Mouse (Mus musculus): Measurements from ENCODE around the gene Dnah10. TPM values are rescaled to one million over a fixed set of nuclear protein-coding genes. Genes with fewer than 3 reads are reported as not detected.

Dnah10 gene
- polyA plus RNA-seq, 1 experiment: 0.04 TPM

DNA sequence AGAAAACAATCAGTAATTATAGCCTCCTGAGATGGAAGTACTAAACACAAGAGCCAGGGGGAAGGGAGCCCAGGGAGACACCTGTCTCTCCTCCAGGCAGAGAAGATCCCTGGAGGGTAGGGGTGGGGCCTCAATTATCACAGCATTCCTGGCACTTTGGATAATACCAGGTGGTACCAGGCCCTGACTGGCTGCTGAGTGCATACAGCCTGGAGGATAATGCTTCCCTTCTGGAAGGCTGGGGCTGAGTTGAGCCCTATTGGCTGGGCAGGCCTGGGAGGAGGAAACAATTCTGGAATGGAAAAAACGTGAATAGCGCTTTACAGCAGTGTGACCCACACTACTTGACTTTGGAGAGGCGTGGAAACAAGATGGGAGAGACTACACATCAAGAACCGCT is 126.7 kb downstream of the Dnah10 start:
- H3K79me2 ChIP-seq (ENCODE audit: control insufficient read depth, insufficient read depth): no peaks in the 10 kb centered on the region
- H3K27me3 ChIP-seq (ENCODE audit: control insufficient read depth, insufficient read depth, insufficient read length): no peaks in the 10 kb centered on the region
- no peak for TF ChIP-seq MYOG (IDR thresholded peaks at IDR 0.05; ENCODE audit: control insufficient read depth, extremely low read depth, insufficient read length)
- no peaks in the 10 kb centered on the region for H3K79me3 ChIP-seq (ENCODE audit: low read depth)
- no peak overlapping the region for H3ac ChIP-seq (ENCODE audit: control insufficient read depth, insufficient read length, low read depth)
- no peak overlapping the region for H3K4me3 ChIP-seq (ENCODE audit: insufficient read depth, poor library complexity, severe bottlenecking)
- no peaks in the 10 kb centered on the region for H3K36me3 ChIP-seq (ENCODE audit: control insufficient read depth, insufficient read depth)

DNA sequence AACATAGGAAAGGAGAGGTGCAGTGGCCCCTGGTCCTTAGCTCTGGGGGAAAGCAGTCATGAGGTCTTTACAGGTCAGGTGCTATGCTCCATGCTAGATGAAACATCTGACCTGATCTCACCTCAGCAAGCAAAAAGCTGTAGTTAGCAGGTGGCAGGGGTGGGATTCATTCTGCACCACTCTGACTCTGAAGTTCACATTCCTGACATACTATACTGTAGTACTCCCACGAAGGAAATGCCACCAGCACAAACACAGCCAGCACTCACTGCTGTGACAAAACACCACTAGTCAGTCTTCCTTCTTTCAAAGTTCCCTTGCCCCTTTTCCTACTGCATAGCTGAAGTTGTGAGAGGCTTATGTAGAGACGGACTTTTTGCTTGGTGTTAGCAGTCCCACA is 127.4 kb downstream of the Dnah10 start:
- H3K27me3 ChIP-seq (ENCODE audit: control insufficient read depth, insufficient read depth, insufficient read length): no peaks in the 10 kb centered on the region
- H3K79me2 ChIP-seq (ENCODE audit: control insufficient read depth, insufficient read depth): no peaks in the 10 kb centered on the region
- TF ChIP-seq MYOD1 (IDR thresholded peaks at IDR 0.05; ENCODE audit: control insufficient read depth, insufficient read length, low read depth) (no peak), FOSL1 (IDR thresholded peaks at IDR 0.05; ENCODE audit: insufficient read depth, low read length, poor library complexity, severe bottlenecking) (no peak)
- no peak overlapping the region for H3K4me3 ChIP-seq (ENCODE audit: insufficient read depth, poor library complexity, severe bottlenecking)
- no peak overlapping the region for H3ac ChIP-seq (ENCODE audit: control insufficient read depth, insufficient read length, low read depth)
- no peaks in the 10 kb centered on the region for H3K79me3 ChIP-seq (ENCODE audit: low read depth)
- H3K36me3 ChIP-seq (ENCODE audit: control insufficient read depth, insufficient read depth): no peaks in the 10 kb centered on the region

DNA sequence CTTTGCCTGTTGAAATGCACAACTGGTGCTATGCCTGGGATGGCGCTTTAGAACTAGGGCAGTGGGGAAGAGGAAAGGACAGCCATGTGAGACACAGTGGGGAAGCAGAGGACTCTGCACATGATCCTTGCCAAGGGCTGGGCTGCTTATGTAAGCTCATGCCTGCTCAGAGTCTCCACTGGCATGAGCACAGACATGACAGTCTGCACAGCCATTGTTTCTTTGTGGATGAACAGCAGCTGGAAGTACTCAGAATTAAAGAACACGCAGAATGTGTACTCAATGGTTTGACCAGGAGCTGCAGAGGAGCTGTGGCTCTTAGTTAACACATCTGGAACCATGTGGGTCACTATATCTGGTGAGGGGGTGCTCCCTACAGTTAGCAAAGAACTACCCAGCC is 128.2 kb downstream of the Dnah10 start:
- Histone ChIP-seq H3K79me2 (ENCODE audit: control insufficient read depth, insufficient read depth) (no peaks in the 10 kb centered on the region), H3ac (ENCODE audit: control insufficient read depth, insufficient read length, low read depth) (no peak overlapping the region), H3K27me3 (ENCODE audit: control insufficient read depth, insufficient read depth, insufficient read length) (no peaks in the 10 kb centered on the region), H3K79me3 (ENCODE audit: low read depth) (no peaks in the 10 kb centered on the region), H3K4me3 (ENCODE audit: insufficient read depth, poor library complexity, severe bottlenecking) (no peak overlapping the region), H3K36me3 (ENCODE audit: control insufficient read depth, insufficient read depth) (no peaks in the 10 kb centered on the region)
- TF ChIP-seq MYOD1 (IDR thresholded peaks at IDR 0.05; ENCODE audit: control insufficient read depth, insufficient read length, low read depth) (no peak), MYOG (IDR thresholded peaks at IDR 0.05; ENCODE audit: control insufficient read depth, extremely low read depth, insufficient read length) (no peak), USF1 (IDR thresholded peaks at IDR 0.05; ENCODE audit: low read depth) (no peak), FOSL1 (IDR thresholded peaks at IDR 0.05; ENCODE audit: insufficient read depth, low read length, poor library complexity, severe bottlenecking) (no peak), CTCF (IDR thresholded peaks at IDR 0.05; ENCODE audit: control insufficient read depth, insufficient read depth, insufficient read length) (no peak), CEBPB (IDR thresholded peaks at IDR 0.05; ENCODE audit: low read depth) (no peak), MAX (IDR thresholded peaks at IDR 0.05) (no peak)

DNA sequence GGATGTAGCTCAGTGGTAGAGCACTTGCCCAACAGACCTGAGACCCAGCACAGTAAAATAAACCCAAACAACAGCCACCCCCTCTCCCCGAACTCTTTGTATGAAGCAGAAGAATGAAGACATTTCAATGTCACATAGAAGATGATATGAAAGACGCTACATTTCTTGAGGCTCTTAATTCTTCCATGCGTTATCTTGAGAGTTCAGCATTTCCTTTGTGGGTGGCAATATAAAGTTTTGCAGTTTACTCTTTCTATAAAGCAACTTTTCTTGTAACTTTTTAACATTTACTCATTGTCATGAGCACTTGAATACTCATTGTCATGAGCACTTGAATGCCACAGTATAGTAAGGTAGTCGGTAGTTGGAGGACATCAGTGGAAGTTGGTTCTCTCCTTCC is 129.3 kb downstream of the Dnah10 start:
- Histone ChIP-seq H3K79me3 (ENCODE audit: low read depth) (no peaks in the 10 kb centered on the region), H3K36me3 (ENCODE audit: control insufficient read depth, insufficient read depth) (no peaks in the 10 kb centered on the region), H3K4me3 (ENCODE audit: insufficient read depth, poor library complexity, severe bottlenecking) (no peak overlapping the region), H3ac (ENCODE audit: control insufficient read depth, insufficient read length, low read depth) (no peak overlapping the region), H3K27me3 (ENCODE audit: control insufficient read depth, insufficient read depth, insufficient read length) (no peaks in the 10 kb centered on the region), H3K79me2 (ENCODE audit: control insufficient read depth, insufficient read depth) (peaks cover 3% of the 10 kb centered on the region)
- TF ChIP-seq FOSL1 (IDR thresholded peaks at IDR 0.05; ENCODE audit: insufficient read depth, low read length, poor library complexity, severe bottlenecking) (no peak), CTCF (IDR thresholded peaks at IDR 0.05; ENCODE audit: control insufficient read depth, insufficient read depth, insufficient read length) (no peak), MYOD1 (IDR thresholded peaks at IDR 0.05; ENCODE audit: control insufficient read depth, insufficient read length, low read depth) (no peak), CEBPB (IDR thresholded peaks at IDR 0.05; ENCODE audit: low read depth) (no peak), MYOG (IDR thresholded peaks at IDR 0.05; ENCODE audit: control insufficient read depth, extremely low read depth, insufficient read length) (no peak), MAX (IDR thresholded peaks at IDR 0.05) (no peak), USF1 (IDR thresholded peaks at IDR 0.05; ENCODE audit: low read depth) (no peak)

DNA sequence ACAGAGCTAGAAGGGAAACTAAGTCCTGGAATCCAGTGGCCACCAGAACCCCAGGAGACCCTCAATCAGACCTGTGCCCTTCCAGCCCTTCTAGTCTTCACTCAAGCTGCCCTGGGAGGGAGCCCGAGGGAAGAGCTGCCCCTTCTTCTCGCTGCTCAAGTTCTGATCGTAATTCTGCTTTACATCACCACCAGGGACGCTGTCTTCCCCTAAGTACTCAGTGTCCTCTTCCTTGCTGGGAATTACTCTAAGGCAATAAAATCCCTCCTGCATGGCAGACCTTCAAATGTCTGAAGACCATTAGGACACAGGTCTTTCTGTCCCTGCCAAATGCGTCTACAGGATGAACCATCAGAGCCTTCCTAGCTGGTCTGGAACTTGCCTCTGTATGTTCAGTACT is 135.1 kb downstream of the Dnah10 start:
- no peak for TF ChIP-seq FOSL1 (IDR thresholded peaks at IDR 0.05; ENCODE audit: insufficient read depth, low read length, poor library complexity, severe bottlenecking)
- no peak for TF ChIP-seq MYOD1 (IDR thresholded peaks at IDR 0.05; ENCODE audit: control insufficient read depth, insufficient read length, low read depth)
- no peak for TF ChIP-seq MAX (IDR thresholded peaks at IDR 0.05)
- no peak for TF ChIP-seq MYOG (IDR thresholded peaks at IDR 0.05; ENCODE audit: control insufficient read depth, extremely low read depth, insufficient read length)
- no peak for TF ChIP-seq USF1 (IDR thresholded peaks at IDR 0.05; ENCODE audit: low read depth)
- TF ChIP-seq CEBPB (IDR thresholded peaks at IDR 0.05; ENCODE audit: low read depth): no peak
- TF ChIP-seq CTCF (IDR thresholded peaks at IDR 0.05; ENCODE audit: control insufficient read depth, insufficient read depth, insufficient read length): no peak

DNA sequence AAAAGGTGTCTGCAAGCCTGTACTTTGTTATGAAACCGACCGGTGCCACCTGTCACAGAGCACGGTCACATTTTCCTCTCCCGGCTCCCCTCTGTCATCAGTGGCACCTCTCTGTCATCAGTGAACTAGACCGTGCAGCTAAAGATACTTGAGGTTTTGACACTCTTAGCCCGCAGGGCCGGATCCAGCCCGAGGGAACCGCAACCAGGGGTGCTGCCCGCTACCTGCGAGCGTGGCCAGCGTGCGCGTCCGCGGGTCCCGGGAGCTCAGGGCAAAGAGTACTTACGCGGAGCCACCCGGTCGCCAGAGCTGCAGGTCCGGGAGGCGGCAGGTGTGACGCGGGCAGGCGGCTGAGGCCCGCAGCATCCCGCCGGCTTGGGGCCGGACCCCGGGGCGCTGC is 136.6 kb downstream of the Dnah10 start:
- Histone ChIP-seq H3K79me3 (ENCODE audit: low read depth) (peaks cover 27% of the 10 kb centered on the region), H3K36me3 (ENCODE audit: control insufficient read depth, insufficient read depth) (peaks cover 9% of the 10 kb centered on the region), H3K27me3 (ENCODE audit: control insufficient read depth, insufficient read depth, insufficient read length) (no peaks in the 10 kb centered on the region), H3ac (ENCODE audit: control insufficient read depth, insufficient read length, low read depth) (peak overlapping the region; percentile 59), H3K4me3 (ENCODE audit: insufficient read depth, poor library complexity, severe bottlenecking) (peak overlapping the region; percentile 51), H3K79me2 (ENCODE audit: control insufficient read depth, insufficient read depth) (peaks cover 42% of the 10 kb centered on the region)
- TF ChIP-seq MYOG (IDR thresholded peaks at IDR 0.05; ENCODE audit: control insufficient read depth, extremely low read depth, insufficient read length): no peak
- TF ChIP-seq FOSL1 (IDR thresholded peaks at IDR 0.05; ENCODE audit: insufficient read depth, low read length, poor library complexity, severe bottlenecking): no peak
- TF ChIP-seq MAX (IDR thresholded peaks at IDR 0.05): no peak
- no peak for TF ChIP-seq MYOD1 (IDR thresholded peaks at IDR 0.05; ENCODE audit: control insufficient read depth, insufficient read length, low read depth)
- TF ChIP-seq CTCF (IDR thresholded peaks at IDR 0.05; ENCODE audit: control insufficient read depth, insufficient read depth, insufficient read length): no peak
- TF ChIP-seq CEBPB (IDR thresholded peaks at IDR 0.05; ENCODE audit: low read depth): no peak
- no peak for TF ChIP-seq USF1 (IDR thresholded peaks at IDR 0.05; ENCODE audit: low read depth)

More for the DNA sequence above, 135.1 kb downstream of the Dnah10 start:
- Histone ChIP-seq H3K79me3 (ENCODE audit: low read depth) (peaks cover 14% of the 10 kb centered on the region), H3K79me2 (ENCODE audit: control insufficient read depth, insufficient read depth) (peaks cover 28% of the 10 kb centered on the region), H3ac (ENCODE audit: control insufficient read depth, insufficient read length, low read depth) (no peak overlapping the region), H3K27me3 (ENCODE audit: control insufficient read depth, insufficient read depth, insufficient read length) (no peaks in the 10 kb centered on the region), H3K4me3 (ENCODE audit: insufficient read depth, poor library complexity, severe bottlenecking) (no peak overlapping the region), H3K36me3 (ENCODE audit: control insufficient read depth, insufficient read depth) (no peaks in the 10 kb centered on the region)
